Mouse (Mus musculus) CH12.LX (cell line): ENCODE measurements at regions not wholly inside any gene's neighbourhood (a gene's known extent, or its start where the extent isn't known, plus 50 kb on each side); places are given as distances from the start of the nearest gene placed in this dataset.

Source experiments
- DNase-seq: peaks from one replicate; pipeline ENCODE4 v3.0.0-alpha.2; 2013; ENCODE audit errors: extremely low read depth
- H3K27ac ChIP-seq: 2 replicates; pipeline ENCODE4 v1.5.1; 2012; ENCODE audit warnings: low read depth, mild to moderate bottlenecking, control low read depth, moderate library complexity; ENCODE audit not compliant: insufficient read depth
- H3K27me3 ChIP-seq: replicated peaks from 2 replicates; pipeline ENCODE3; 2012; ENCODE audit warnings: inconsistent platforms
- H3K36me3 ChIP-seq, 2 experiments: replicated peaks in 1 of 2; 2 replicates each; pipeline versions ENCODE3 to v1.6.1; 2012; ENCODE audit warnings: inconsistent platforms in 1 of 2, low read length in 1 of 2, mild to moderate bottlenecking in 1 of 2, mixed read lengths in 1 of 2, moderate library complexity in 1 of 2; ENCODE audit not compliant: control insufficient read depth in 1 of 2, insufficient read depth in 1 of 2
- H3K4me1 ChIP-seq, 2 experiments: 2 replicates each; pipeline ENCODE4 v1.6.1; 2012; ENCODE audit warnings: inconsistent platforms in 1 of 2, moderate library complexity in 1 of 2; ENCODE audit not compliant: insufficient read depth in 2 of 2, control insufficient read depth in 1 of 2
- H3K4me2 ChIP-seq: 2 replicates; pipeline ENCODE4 v1.6.1; 2012; ENCODE audit warnings: low read depth, mild to moderate bottlenecking, control low read depth; ENCODE audit not compliant: poor library complexity, insufficient read depth, severe bottlenecking
- H3K4me3 ChIP-seq, 3 experiments: fragments of 150-350 bp in 1 of 3; sonication (generic) in 1 of 3; replicated peaks in 1 of 3; 2 replicates each; pipeline versions ENCODE3 to v1.5.1; 2011 to 2012; ENCODE audit warnings: low read depth in 2 of 3, low read length in 2 of 3, mild to moderate bottlenecking in 2 of 3, moderate library complexity in 2 of 3, control low read depth in 1 of 3, improper control_type of control experiment in 1 of 3, inconsistent platforms in 1 of 3, mixed read lengths in 1 of 3; ENCODE audit not compliant: poor library complexity in 1 of 3
- H3K79me2 ChIP-seq: replicated peaks from 2 replicates; pipeline ENCODE4 v1.6.1; 2012; ENCODE audit warnings: mild to moderate bottlenecking, moderate library complexity; ENCODE audit not compliant: control insufficient read depth, poor library complexity, insufficient read depth, severe bottlenecking; ENCODE audit errors: extremely low read depth
- H3K9ac ChIP-seq: 2 replicates; pipeline ENCODE4 v1.6.1; 2012; ENCODE audit warnings: low read depth, mild to moderate bottlenecking, control low read depth, moderate library complexity; ENCODE audit not compliant: insufficient read depth
- H3K9me3 ChIP-seq: replicated peaks from 2 replicates; pipeline ENCODE3; 2012; ENCODE audit warnings: low read length, inconsistent platforms, mixed read lengths
- CHD1 ChIP-seq: IDR thresholded peaks from 2 replicates; pipeline ENCODE4 v1.6.1; 2012; ENCODE audit warnings: low read depth, low read length, improper control_type of control experiment, inconsistent platforms
- EP300 ChIP-seq: IDR thresholded peaks from 2 replicates; pipeline ENCODE4 v1.6.1; 2011; ENCODE audit warnings: low read length, improper control_type of control experiment
- IRF4 ChIP-seq: IDR thresholded peaks from 2 replicates; pipeline ENCODE4 v1.6.1; 2014; ENCODE audit warnings: low read depth, mild to moderate bottlenecking, inconsistent platforms, low read length, improper control_type of control experiment
- MEF2A ChIP-seq: IDR thresholded peaks from 2 replicates; pipeline ENCODE4 v1.6.1; 2014; ENCODE audit warnings: low read depth, mild to moderate bottlenecking, inconsistent platforms, low read length, improper control_type of control experiment, borderline replicate concordance
- MYC ChIP-seq: IDR thresholded peaks from 2 replicates; pipeline ENCODE4 v1.6.1; 2011; ENCODE audit warnings: low read depth, mild to moderate bottlenecking, improper control_type of control experiment, low read length
- SMC3 ChIP-seq: IDR thresholded peaks from 2 replicates; pipeline ENCODE4 v1.6.1; 2011; ENCODE audit warnings: low read depth, low read length, improper control_type of control experiment
- dilution Hi-C: fragments of 300-500 bp; cut with MboI; formaldehyde crosslinking; loops from 2 replicates; pipeline ENCODE4 v1.14.3; 2020; ENCODE audit warnings: low sequenced_read_pairs; ENCODE audit not compliant: extremely low pct_unique_long_range_greater_than_20kb, extremely low pct_ligation_motif_present
- in situ Hi-C: fragments of 300-500 bp; cut with MboI; formaldehyde crosslinking; loops from 3 replicates; pipeline ENCODE4 v1.14.3; 2019; ENCODE audit warnings: low sequenced_read_pairs, low pct_ligation_motif_present, low pct_unique_long_range_greater_than_20kb, mixed read lengths

GRCm38 (mm10) chr3:44715463-44715862 is 662.7 kb upstream of the Pcdh10 start:
- H3K27ac ChIP-seq: no peak overlapping the region
- in situ Hi-C loops (no loop called here), dilution Hi-C loops (no loop called here)
- TF ChIP-seq CHD1 (no peak), EP300 (peak; percentile 77), MYC (no peak), SMC3 (no peak), IRF4 (peak; percentile 78), MEF2A (0 out of 2 replicates have a peak, but pooled peaks have one; percentile 12)
- H3K4me1 ChIP-seq: no peaks in the 10 kb centered on the region
- H3K79me2 ChIP-seq: no peaks in the 10 kb centered on the region
- no peaks in the 10 kb centered on the region for H3K27me3 ChIP-seq
- peak; percentile 3 for DNase-seq
- H3K36me3 ChIP-seq: no peaks in the 10 kb centered on the region
- H3K4me2 ChIP-seq: peak overlapping the region; percentile 44
- H3K9me3 ChIP-seq: peaks cover 9% of the 10 kb centered on the region
- H3K4me3 ChIP-seq: no peak overlapping the region
- H3K9ac ChIP-seq: no peak overlapping the region
